Mouse (Mus musculus): ENCODE results near the gene Gfod1. TPM values are rescaled to one million over a fixed set of nuclear protein-coding genes. Genes with fewer than 3 reads are reported as not detected.

Gfod1 gene
- 1 to 10 TPM; 3.6 to 4.9 (median 4.3) TPM for total RNA-seq (2022)

DNA sequence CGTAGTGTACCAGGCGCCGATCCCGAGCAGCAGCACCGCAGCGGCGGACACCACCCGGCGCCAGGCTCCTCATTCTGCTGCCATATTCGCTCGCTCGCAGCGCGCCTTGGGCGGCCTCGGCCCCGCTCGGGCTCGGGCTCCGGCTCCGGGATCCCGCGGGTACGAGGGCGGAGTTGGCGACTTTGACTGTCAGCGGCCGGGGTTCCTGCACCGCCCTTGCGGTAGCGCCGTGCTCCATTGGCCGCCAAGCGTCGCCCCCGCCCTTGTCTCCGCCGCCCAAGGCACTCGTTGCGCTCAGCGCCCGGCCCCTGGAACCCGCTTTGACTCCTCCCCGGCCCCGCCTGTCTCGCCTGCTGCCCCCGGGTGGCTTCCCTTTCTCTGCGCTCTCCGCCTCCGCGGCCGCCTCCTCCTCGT is at the start of gene Gfod1:
Gfod1 (minus strand) TSS at position 155 of the 414 bp plus-strand sequence.
- DNase-seq (ENCODE audit: low spot score in 2 of 2), result peak; percentile 94 to 95

DNA sequence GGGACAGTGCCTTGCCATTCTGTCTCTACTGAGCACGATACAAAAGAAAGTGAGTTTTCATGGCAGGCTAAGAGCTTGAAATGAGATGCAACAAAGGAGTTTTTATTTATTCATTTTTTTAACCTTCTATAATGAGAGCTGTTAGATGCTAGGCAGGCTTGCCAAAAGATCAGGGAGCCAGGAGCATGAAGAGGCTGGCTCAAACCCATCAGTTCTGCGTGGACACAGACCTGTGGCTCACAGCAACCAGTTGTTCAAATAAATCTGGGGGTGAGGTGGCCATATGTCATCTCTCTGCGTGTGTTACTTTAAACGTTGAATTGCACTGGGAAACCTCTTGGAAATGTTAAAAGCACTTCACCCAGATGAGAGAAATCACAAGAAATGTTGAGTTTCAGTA is 49.4 kb upstream of the Gfod1 start:
- DNase-seq (ENCODE audit: low spot score in 2 of 2), result no peak

DNA sequence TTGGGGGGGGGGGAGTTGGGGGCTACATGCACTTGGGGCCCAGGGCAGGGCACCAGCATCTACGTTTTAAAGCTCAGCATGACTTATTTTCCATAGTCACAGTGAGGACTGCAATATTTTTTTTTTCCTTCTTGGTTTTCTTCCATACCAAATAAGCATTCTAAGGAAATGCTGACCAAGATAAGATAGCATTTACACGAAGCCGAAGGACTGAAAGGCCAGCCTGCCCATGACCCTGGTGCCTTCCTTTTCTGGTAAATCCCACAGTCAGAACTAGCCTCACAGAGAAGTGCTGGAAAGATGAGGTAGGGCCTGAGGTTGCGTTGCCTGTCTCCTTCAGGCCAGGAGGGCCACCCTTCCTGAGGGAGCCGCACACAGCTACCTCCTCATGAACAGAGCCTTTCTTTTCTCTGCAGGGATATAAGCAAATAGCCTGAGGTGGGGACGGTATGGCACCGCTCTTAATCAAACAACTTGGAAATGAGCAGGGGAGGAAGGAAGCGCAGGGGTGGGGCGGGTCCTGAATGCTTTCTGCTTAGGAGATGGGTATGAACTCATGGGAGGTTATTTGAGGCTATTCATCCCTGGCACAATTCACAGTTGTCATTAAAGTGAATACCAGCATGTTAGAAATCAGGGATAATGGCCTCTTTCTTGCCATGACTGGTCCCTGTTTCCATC is 46.7 kb upstream of the Gfod1 start:
- DNase-seq (ENCODE audit: low spot score in 2 of 2), result no peak

DNA sequence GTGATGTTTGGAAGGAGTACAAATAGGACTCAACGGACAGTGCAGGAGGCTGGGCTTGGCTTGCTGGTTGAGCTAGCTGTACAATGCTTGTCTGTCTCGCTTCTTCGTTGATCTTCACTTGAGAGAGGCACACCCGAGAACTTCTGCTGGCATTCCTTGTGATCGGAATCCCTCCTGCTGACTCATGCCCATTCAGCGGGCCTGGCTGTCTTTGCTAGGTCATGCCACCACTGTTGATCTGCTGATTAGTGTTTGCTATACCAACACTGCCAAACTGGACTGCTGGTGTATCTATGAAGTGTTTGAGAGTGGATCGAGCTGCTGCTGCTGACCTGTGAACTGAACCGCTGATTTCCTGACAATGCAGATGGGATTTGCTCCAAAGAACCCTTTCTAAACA is 45.4 kb upstream of the Gfod1 start:
- DNase-seq (ENCODE audit: low spot score in 2 of 2), result no peak

DNA sequence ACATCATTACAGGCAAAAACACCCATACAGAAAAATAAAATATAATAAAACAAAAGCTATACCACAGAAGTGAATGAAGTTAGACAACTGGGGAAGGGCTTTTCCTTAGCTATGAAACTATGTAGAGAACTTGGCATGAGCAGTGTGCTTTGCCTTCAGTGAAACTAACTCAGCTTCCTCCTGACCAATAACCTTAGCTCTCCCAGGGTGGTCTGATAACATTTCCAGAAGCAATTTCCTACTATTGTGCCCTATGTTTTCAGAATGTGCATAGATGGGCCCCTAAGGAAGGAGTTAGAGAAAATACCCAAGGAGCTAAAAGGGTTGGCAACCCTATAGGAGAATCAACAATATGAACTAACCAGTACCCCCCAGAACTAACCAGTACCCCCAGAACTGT is 42.9 kb upstream of the Gfod1 start:
- DNase-seq (ENCODE audit: low spot score in 2 of 2), result no peak

DNA sequence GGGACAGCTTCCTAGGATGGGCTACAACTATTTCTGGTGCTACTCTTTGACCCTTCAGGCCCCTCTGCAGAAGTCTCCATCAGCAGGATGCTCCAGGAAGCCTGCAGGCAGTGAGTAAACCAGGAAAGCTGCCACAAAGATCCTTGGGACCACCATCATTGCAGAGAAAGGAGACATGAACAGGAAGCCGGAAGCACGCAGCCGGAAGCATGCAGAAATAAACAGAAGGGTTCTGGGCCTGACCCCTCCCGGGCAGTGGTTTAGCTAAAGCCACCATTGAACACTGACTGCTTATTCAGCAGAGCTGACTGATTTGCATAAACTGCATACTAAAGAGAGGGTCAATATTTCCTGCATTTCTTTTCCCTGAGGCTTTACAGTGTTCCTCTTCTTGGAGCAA is 34.7 kb upstream of the Gfod1 start:
- no peak for DNase-seq (ENCODE audit: low spot score in 2 of 2)

DNA sequence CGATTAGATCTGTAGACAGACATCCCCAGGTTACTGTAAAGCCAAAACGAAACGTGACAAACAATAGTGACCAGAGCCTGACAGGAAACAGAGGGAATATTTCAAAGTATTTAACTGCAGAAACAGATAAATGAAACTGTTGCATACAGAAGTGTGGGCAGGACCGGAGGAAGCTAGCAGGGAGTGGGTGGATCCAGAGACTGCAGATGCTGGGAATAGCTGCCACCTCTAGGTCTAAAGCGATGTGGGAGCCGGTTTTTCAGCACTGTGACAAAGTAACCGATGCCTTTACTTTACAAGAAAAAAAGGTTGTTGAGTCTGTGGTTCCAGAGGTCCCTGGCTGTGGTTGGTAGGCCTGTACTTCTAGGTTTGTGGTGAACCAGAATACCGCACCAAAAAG is 34.0 kb upstream of the Gfod1 start:
- DNase-seq (ENCODE audit: low spot score in 2 of 2), result no peak

DNA sequence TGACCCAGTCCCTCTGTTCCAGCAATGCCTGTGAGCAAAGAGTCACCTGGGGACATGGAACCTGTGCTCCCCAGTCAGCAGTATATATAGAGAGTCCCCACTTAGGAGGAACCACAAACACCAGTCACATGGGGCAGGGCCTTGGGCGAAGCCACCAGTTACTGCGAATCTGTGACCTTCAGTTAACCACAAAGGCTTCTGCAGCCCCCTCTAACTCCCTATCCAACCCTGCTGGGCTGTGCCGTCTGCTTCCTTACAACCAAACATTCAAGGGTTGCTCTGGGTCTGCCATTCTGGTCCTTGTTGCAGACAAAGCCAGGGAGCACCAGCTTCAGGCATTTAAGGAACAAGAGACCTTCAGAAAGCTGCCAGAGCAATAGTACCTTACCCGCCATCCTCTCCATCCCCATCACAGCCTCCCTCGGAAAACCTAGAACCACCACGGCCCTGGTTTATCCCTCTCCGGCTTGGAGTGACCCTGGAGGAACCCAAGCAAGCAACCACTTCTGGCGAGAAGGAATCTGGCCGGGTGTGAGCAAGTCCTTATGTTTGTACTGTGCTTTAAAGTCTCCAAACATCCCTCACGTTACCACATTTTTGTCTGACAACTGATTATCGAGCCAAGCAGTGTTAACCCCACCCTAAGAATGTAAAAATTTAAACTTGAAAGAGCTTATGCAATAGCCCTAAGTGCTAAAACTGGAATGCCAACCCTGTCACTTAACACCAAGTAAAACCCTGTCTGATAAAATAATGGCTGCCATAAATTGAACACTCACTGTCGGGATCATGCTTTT is 32.7 kb upstream of the Gfod1 start:
- DNase-seq (ENCODE audit: low spot score in 2 of 2), result no peak

DNA sequence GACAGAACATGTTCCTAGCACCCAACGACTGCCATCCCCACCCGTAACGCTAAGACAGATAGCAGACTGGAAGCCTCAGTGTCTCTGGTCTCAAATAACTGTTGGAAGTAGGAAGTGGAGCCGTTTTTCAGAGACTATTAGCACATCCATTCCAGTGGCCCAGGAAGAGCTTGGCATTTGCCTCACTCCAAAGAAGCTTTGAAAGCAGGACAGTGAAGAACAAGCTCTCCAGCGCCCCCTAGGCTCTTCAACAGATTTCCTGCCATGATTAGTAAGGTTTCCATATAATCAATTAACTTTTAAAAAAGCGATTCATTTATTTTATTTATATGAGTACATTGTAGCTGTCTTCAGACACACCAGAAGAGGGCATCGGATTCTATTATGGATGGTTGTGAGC is 28.6 kb upstream of the Gfod1 start:
- peak; percentile 3 to 11 for DNase-seq (ENCODE audit: low spot score in 2 of 2)

DNA sequence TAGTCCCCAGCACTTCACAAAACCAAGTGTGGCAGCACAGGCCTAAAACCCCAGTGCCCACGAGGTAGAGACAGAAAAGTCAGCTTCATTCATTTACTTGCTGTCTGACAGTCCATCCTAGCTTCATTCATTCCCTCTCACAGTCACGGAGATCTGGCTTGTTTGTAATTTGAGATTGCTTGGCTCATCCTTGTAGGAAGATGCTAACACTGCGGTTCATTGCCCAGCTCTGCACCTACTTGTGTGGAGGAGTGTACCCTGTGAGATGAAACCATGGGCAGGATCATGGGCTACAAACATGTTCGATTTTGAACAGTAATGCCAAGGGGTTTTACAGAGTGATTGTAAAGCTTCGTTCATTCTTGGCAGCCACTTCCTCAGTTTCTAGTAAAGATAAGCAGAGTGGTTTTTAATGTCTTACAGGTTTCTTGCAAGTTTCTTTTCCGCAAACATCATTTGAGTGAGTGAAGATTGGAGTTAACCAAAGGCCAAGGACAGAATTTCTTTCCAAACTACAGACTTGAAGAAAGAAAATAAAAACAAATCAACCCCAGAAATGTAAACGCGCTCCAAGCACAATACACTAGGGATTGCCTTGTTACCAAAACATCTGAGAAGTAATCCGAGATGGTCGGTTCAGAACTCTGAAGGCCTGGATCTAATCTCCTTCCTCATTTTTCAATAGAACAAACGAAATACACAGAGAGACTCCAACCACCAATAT is 27.9 kb upstream of the Gfod1 start:
- no peak for DNase-seq (ENCODE audit: low spot score in 2 of 2)

DNA sequence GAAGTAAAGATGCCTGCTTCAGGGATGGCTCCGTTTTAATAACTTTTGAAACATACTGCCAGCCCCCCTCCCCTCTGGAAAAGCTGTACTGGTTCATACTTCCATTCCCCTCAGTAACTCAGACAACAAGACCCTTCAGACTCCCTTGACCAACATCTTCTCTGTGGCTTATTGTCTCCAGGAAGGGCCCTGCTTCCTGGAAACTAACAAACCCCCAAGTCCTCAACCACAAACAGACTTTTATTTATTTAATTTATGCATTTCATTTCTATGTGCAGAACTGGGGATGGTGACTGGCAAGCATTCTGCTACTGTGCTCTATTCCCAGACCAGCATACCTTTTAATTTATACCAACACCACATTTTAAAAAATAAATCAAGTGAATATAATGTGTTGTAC is 21.5 kb upstream of the Gfod1 start:
- no peak for DNase-seq (ENCODE audit: low spot score in 2 of 2)

DNA sequence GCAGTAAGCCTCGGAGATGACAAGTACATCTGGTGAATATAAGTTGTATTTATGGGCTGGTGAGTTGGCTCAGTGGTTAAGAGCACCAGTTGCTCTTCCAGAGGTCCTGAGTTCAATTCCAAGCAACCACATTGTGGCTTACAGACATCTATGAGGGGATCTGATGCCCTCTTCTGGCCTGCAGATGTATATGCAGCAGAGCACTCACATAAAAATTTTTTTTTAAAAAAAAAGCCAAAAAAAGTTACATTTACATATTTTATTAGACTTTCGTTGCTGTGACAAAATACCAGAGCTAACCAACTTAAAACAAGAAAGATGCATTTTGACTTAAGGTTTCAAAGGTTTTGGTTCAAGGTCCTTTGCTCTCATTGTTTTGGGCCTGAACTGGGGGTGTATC is 17.5 kb upstream of the Gfod1 start:
- no peak for DNase-seq (ENCODE audit: low spot score in 2 of 2)

DNA sequence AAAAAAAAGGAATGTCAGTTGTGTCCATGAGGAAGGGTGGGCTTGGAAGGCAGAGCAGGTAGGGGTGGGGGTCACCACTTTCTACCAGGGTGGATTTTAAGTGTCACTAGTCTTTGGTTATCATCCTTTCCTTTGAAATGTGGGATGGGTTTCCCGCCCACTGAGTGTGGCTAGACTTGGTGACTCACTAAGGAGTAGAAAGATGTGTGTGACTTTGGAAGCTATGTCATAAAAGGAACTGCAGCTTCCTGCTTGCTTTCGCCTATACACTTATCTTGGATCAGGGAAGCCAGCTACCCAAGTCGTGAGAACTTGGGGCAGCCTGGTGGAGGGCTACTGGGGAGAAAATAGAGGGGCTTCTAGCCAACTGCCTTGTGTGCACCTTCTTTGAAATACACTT is 15.4 kb upstream of the Gfod1 start:
- DNase-seq (ENCODE audit: low spot score in 2 of 2), result no peak

DNA sequence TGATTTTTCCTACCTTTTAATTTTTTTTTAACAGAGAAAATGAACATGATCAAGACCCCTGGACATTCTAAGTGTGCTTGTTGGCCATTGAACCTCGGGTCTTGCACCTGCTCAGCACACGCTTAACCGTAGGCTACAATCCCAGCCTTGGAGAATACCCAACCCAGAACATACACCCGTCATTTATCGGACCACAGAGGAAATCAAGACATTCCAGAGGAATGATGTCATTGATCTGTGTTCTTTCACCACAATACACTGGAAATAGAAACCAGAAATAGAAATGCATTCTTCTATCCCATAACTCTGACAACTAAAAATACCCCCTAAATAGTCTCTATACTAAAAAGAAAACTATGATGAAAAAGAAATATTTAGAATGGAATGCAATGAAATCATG is 13.4 kb upstream of the Gfod1 start:
- no peak for DNase-seq (ENCODE audit: low spot score in 2 of 2)

DNA sequence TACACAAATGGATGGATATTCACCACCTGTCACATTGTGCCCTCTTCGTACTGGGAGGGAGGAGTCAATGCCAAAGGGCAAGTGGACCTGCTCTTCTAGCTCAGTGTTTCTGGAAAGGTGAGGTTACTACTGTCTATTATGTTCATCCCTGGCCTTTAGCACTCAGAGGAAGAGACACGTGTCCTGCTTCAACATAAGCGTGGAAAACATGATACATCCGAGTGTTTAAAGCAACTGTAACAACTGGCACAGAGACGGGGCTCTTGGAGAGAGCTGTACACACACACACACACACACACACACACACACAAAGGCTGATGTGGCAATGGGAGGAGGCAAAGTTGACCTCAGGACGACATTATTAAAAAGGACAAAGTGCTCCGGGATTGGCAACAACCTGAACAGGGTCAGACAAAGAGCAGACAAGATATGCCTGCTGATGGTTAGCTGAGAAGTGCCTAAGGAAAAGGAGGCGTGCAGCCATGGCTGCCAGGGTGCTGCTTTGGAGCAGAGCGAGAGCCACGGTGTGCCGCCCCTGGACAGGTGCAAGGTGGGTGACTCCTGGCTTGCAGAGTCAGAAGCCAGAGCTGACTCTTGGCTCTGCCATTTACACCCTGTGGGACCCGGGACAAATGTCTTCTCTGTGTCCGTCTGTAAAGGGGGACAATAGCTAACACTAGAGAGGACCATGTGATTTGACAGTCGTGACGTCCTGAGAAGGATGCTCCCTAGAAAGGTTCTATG is 1.4 kb upstream of the Gfod1 start:
- no peak for DNase-seq (ENCODE audit: low spot score in 2 of 2)

DNA sequence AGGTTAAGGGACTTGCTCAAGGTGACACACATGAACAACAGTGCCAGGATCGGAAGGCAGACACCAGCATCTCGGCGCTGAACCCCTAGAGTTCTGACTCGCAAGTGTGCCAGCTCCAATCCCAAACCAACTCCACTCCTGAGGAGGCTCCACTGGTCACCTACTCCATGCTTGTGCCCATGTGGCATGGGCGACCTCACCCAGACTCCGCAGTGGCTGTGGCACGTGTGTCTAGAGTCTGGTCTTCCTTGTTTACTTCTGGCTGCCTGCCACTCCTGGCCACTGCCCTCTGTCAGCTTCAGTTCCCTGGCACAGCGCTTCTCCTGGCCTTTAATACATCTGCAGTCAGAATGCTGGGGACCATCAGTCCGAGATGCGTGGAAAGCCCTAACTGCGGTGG is 728 bp upstream of the Gfod1 start:
- peak; percentile 25 to 27 for DNase-seq (ENCODE audit: low spot score in 2 of 2)

DNA sequence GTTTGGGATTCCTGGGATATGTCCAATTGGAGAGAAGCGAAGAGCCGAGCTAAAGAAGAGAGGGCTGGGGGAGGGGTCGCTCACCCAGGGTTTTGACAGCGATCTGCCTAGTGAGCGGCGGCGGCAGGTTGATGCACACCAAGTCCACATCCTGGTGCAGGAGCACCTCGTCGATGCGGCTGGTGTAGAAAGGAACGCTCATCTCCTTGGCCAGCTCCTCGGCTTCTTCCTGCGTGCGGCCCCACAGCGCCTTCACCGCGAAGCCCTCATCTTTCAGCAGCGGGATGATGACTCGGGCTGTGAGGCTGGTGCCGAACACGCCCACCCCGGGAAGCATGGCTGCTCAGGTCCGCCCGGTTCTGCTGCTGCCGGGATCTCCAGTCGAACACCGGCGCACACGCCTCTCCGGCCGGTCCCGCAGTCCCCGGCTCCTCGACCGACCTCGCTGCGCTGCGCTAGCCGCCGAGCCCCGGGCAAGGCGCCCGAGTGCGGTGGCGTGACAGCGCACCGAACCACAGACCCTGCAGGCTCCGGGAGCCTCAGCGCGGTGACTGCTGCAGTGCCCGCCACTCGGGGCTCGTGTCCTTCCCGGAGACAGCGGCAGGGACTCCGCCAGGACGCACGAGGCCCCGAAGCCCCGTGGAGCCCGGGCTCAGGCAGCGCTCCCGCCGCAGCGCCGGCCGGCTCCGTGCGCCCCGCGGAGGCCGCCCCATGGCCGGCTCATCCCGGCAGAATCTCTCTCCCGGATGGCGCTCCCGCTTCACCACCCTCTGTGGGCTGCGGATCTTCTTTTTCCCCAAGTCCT is 609 bp downstream of the Gfod1 start:
- DNase-seq (ENCODE audit: low spot score in 2 of 2), result peak in 1 of 2 experiments; percentile 12

DNA sequence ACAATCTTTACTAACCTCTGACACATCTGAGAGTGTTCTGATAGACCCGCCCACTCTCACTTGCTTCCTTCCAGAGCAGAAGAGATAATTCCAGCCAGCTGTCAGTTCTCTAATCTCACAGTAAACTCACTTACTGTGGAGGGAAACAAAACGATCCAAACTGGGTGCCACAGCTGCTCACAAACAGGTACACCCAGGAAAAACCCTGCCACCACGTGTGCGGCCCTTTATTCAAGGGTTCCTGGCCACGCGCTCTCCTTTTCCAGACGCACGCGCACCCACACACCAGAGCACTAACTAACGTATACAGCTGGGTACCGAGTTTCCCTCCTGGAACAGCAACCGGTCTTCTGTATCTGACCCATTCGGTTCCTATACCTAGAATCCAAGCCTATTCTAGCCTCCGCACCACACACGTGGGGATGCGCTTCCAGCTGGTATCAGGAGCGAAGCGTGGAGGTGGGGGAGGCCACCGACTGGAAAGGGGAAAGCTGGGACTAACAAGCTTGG is 1.3 kb downstream of the Gfod1 start:
- DNase-seq (ENCODE audit: low spot score in 2 of 2), result no peak

DNA sequence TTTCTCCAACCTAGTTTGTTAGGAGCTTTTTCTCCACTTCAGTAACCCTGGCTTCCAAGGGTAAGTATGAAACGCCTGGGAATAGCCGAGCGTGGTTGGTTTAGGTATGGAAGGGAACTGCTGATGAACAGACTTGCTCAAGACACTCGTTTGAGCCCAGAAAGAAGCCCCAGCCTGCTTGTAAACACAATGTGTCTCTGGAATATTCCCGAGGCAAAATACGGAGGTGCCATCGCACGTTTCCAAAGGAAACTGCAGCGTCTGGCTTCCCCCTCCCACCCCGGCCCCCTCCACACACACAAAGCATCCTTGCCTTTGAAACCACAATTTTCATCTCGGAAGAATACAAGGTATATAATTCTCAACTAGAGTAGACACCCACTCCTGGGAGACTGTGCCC is 1.7 kb downstream of the Gfod1 start:
- no peak for DNase-seq (ENCODE audit: low spot score in 2 of 2)

DNA sequence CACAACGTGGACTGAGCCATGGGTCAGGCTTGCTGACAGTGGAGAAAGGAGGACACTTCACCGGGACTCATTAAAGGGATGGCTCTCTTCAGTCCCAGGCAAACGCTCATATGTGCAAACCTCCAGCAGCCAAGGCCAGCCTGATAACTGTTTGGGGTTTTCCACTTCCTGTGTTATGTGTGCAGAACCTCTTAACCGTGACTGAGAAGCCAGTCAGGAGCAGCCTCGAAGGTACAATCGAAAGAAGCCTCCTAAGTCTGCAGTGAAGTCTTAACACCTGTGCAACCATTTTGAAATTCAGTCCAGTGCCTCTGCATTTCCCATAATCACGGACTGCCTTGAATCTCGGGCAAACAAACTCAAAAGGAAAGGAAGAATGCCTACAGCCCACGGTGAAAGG is 3.1 kb downstream of the Gfod1 start:
- DNase-seq (ENCODE audit: low spot score in 2 of 2), result no peak

DNA sequence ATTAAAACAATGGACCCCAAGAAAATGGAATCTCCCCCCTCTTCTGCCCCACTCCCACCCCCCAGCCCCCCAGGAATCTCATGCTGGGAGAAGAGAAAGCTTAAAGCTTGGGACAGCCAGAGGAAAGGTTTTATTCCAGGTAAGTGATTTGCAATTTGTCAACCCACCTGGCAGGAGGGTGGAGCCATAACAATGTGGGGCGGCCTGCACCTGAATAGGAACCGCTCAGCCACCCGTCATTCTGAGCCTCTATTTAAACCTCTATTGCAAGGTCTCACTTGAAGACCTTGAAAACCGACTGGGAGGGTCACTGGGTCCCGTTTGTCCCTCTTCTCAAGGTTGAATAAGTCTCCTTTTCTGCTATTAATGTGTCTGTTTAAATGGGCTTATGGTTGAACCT is 3.6 kb downstream of the Gfod1 start:
- no peak for DNase-seq (ENCODE audit: low spot score in 2 of 2)

Measured in gastrocnemius, adult 8-10 months (tissue).